Mouse (Mus musculus) adrenal gland, adult 18-20 months (tissue): ENCODE measurements around the gene Upb1. TPM values are rescaled to one million over a fixed set of nuclear protein-coding genes. Genes with fewer than 3 reads are reported as not detected.
"Not testable (repeated sequence)": the region's sequence is repeated elsewhere in the genome, so short reads cannot be mapped to it uniquely, and the experiment has no call there.

Experiments used
- DNase-seq, 2 experiments: peaks; one replicate each; pipeline ENCODE4 v3.0.0; 2021 to 2022; ENCODE audit warnings: low spot score in 2 of 2
- total RNA-seq, 2 experiments: library from RNA; stranded (reverse); gene quantifications; 1 replicate in 1 of 2; 2 replicates in 1 of 2; pipeline ENCODE4 v1.2.3; 2021

The Upb1 gene
- total RNA-seq, 2 experiments from 2014 or later, result 1.1 to 1.5 TPM

DNA sequence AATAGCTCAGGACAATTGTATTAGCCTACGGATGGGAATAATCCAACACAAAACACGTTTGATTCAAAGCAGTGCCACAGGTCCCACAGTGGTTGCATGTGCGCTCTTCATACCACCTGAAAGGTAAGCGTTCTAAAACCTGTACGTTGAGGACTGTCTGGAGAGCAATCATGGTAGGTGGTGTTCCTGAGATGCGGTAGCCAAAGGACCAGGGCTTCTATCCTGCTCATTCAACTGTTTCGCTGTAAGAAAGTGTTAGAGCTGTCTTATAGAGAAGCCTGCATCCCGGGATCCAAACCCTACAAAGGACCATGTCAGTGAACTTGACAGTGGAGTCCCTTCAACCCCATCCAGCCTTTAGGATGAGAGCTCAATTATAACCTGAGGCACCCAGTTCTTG is 49.4 kb downstream of the Upb1 start:
- DNase-seq, result no peak

DNA sequence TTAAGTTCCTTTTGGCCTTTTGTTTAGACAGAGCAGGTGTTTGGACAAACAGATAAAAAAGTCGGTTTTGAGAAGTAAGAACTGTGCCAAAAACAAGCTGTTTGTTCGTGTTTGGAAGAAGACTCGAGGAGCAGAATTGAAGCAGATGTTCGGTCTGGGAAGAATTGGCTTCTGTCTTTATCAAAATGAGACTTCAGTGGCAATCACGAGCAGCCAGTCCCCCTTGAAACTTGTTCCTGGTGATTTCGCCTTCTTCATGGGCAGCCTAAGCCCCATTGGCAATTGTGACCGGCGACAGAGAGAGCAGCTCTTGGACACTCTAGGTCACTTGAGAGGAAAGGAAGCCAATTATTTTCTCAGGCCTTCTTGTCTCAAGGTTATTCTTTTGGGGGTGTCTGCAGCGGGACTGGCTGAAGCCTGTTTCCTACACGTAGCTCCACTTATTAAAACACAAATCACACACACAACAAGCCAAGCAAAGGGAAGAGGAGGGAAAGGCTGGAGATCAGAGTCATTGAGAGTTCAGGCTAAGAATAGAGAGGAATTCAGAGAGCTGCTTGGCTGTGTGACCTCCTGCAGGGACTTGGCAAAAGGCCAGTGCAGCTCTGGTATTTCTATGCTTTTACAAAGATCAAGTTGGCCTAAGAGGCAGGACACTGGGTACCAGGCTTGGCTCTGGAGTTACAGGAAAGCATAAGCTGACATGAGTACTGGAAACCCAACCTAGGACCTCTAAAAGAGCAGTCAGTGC is 50.3 kb downstream of the Upb1 start:
- DNase-seq, result peak in 1 of 2 experiments; percentile 53

DNA sequence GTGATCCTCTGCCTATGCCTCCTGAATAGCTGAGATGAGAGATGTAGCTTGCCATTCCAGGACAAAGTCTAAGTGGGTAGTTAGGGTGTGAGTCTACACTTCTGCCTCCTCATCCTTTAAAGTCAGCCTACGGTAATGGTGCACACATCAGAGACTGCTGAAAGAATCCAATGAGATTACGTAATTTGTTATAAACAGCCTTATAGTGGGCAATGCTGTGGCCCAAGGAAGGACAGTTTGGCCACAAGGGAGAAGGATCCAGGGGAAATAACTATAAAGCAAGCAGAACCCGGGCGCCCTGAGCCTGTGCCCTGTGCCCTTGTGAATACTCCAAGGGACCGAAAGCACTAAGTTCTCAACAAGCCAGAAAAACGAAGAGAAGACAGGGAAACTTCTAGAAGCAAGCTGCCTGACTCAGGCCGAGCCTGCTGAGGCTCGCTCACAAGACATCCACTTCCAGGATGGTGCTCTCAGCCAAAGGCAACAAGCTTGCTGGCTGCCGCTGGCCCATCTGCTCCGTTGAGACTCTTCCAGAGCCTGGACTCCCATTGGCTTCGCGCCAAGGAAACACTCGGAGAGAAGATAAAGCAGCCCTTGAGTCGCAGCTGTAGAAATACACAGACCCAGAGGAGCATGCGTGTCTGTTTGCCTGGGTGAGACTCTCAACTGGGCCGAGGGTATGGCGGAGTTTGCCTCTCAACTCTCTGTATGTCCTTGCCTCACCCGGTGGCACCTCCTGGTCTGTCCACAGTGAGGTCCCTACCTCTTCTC is 55.3 kb downstream of the Upb1 start:
- not testable (repeated sequence) for DNase-seq

GRCm38 (mm10) chr10:75457852-75458251 is 56.9 kb downstream of the Upb1 start:
- DNase-seq, result no peak

- no peak for DNase-seq
Measured at GRCm38 (mm10) chr10:75458329-75458728, 57.4 kb downstream of the Upb1 start.

- DNase-seq, result no peak
Measured at GRCm38 (mm10) chr10:75462728-75463127, 61.8 kb downstream of the Upb1 start.

DNA sequence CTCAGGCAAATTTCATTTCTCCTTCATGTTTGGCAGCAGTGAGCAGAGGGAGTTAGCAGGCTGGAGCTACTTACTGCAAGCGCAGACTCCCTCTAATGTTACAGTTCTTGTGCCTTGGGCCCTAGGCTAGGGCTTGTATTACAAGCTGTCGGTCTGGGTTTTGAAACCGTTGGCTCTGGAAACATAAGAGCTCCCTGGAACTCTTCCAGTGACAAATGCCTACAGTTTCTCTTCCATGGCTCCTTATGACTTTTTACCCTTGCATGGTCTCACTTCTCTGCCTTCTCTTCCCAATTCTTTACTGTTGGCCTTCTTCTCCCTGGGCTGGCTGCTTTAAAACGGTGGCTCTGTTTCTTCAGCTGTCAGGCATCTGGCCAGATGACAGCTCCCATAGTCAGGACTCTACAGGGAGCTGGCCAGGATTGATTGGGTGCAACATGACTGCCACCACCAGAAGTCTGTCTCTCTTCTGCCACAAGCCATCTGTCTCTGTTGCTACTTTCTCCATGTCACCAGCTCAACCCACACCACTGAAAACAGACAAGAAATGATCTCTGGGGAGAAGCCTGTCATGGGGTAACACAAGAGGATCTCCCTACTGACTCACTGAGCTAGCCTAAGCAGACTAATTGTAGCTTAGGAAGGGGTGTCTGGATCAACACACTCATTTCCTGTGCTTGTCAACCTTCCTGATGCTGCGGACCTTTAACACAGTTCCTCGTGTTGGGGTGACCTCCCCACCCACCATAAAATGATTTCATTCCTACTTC is 65.1 kb downstream of the Upb1 start:
- no peak for DNase-seq

GRCm38 (mm10) chr10:75473411-75473810 is 72.5 kb downstream of the Upb1 start:
- DNase-seq, result no peak

DNA sequence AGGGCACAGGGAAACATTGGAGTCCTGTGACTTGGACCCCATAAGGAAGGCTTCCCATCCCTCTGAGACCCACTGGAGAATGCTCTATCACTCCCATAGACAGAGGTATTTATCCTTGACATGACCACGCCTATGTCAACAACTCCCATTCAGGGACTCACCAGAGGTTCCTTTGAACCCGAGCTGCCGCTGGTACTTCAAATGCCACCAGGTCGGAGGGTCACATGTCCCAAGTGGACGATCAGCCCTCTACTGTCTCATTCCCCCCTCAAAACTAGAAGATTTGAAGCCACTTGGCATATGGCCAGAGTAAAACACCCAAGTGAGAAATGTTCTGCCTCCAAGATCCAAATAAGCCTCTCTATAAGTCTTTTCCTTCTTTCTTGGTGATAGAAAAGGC is 73.7 kb downstream of the Upb1 start:
- no peak for DNase-seq

DNA sequence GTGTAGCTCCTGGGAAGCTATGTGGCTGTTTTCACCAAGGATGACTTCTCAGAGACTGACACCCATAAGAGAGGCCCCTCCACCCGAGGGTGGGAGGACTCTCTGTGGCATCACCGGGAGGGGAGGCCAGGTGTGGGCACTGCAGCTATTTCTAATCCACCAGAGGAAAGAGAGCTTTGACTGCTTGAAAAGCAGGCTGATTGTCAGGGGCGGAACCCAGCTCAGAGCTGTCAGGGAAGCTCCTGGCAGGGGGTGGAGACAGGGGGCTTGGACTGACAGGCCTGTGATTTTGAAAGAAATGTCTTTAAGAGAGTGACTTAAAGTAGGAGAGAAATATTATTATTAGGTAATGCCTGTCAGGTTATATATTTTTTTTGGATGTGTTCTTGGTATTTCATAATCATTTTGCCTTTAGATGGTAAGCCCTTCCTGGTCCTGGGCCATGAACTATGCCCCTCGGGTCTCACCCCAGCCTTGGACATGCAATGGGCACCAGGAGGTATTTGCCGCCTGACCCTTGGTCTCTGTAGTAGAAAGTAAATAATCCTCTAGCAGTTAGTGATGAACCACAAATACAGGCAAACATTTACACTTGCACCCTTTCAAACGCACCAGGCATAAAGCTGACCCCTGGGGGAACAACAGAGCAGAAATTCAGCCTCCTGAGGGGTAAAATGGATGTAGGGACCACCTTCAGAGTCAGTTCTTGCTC is 74.4 kb downstream of the Upb1 start:
- DNase-seq, result not testable (repeated sequence)

DNA sequence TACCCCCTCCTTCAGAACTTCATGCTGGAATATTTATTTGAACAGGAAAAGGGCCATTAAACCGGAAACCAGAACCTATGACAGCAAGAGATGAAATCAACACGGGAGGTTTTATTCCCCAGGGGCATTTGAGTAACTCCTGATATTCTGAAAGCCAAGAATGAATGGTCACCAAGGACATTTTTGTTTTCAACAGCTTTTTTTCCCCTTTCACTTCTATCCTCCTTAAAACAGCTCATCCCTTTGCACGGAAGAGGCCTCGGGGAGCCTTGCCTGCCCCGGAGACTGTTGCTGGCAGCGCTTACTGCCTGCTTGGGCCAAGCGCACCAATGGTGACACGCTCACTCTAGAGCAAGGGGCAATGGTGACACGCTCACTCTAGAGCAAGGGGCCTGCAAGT is 76.1 kb downstream of the Upb1 start:
- DNase-seq, result no peak

DNA sequence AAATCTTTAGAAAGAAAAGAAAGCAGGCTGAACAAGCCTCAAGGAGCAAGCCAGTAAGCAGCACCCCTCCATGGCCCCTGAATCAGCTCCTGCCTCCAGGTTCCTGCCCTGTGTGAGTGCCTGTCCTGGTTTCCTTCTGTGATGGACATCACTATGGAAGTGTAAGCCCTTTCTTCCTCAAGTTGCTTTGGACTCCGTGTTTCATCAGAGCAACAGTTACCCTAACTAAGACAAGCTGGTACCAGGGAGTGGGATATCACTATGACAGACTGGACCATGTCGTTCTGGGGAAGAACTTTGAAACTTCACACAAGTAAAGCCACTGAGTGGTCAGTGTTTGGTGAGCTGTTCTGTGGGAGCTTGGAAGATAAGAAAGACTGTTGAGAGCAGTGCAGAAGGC is 79.0 kb downstream of the Upb1 start:
- DNase-seq, result no peak

DNA sequence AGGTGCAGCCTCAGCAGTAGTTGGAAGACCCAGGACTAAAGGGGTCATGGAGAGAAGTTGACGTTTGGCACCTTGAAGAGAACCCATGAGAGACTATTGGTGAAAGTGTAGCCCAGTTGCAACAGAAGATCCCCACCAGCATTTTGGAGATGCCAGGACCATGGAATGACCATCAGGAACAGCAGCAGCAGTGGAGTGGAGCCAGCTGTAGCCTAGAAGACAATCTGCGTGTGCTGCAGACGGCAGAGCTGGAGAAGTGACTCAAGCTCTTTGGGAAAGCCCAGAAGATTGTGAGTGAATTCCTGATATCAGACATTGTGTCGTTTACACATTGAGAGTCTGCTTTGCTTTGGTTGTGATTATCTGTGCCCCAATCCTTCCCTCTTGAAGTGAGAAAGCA is 80.8 kb downstream of the Upb1 start:
- no peak for DNase-seq

GRCm38 (mm10) chr10:75482271-75482670 is 81.4 kb downstream of the Upb1 start:
- no peak for DNase-seq

- no peak for DNase-seq
Measured at GRCm38 (mm10) chr10:75482919-75483483, 82.1 kb downstream of the Upb1 start.

DNA sequence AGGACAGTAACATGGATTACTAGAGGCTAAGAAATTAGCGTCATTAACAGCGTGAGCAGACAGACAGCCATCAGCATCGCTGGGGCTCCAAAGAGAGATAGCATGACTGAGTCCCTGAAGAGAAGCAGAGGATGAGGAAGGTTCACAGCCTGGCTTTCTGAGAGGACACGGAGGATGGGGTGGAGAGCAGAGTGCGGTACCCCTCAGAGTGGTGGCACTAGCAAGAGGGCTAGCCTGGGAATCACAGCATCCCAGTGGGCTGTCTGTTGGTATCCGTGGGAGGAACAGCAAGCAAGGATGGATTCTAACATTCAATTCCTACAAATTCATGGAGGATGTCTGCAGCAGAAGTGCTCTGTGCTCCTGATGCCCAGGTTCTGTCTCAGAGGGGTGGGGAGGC is 83.2 kb downstream of the Upb1 start:
- DNase-seq, result no peak

GRCm38 (mm10) chr10:75484767-75485166 is 83.9 kb downstream of the Upb1 start:
- DNase-seq, result no peak

DNA sequence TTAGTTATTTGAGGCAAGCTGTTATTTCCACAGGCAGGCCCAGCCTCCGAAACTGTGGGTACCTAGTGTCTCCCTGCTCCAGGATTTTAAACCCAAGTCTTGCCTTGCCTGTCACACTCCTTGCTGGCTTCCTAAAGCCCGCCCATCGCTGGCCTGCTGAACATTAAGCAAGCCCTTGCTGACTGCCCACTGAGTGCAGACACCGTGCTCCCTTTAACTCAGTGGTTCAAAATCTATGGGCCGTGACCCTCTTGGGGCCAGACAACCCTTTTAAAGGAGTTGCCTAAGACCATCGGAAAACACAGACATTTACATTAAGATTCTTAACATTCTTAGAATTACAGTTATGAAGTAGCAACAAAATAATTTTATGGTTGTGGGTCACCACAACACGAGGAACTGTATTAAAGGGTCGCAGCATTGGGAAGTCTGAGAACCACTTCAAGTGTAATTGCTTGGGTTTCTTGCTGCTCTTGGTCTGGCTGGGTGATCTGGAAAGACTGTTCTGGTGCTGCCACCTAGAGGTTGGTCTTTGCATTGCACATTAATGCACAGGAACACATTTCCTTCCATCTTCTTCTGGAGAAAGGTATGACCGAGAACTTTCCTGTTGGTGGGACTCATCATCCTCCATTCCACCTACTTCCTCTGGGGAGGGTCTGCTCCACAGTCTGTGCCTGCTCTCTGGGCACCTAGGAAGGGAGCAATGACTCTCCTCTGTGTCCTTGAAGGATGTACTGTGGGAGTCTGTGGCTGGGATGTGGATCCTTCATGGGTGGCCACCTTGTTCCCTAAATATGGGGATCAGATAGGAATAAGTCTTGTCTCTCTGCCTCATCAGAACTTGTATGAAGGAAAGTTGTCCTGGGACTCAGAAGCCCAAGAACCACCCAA is 85.4 kb downstream of the Upb1 start:
- DNase-seq, result peak; percentile 77 to 82

- DNase-seq, result no peak
Measured at GRCm38 (mm10) chr10:75487131-75487530, 86.2 kb downstream of the Upb1 start.

GRCm38 (mm10) chr10:75489522-75489921 is 88.6 kb downstream of the Upb1 start:
- DNase-seq, result no peak
